Mouse (Mus musculus) heart, adult 2 months (tissue): ENCODE measurements around the gene Rap1gap2.

Source experiments
- CTCF ChIP-seq: fragments of 200-600 bp; IDR thresholded peaks from 2 replicates; pipeline ENCODE4 v1.8.1; 2022; ENCODE audit warnings: antibody characterized with exemption, mild to moderate bottlenecking, moderate library complexity
- EP300 ChIP-seq: fragments of 200-500 bp; IDR thresholded peaks from 2 replicates; pipeline ENCODE4 v1.6.1; 2011; ENCODE audit warnings: low read depth, low read length, control low read depth; ENCODE audit not compliant: insufficient read depth
- POLR2A ChIP-seq: fragments of 200-500 bp; IDR thresholded peaks from 2 replicates; pipeline ENCODE4 v1.6.1; 2011; ENCODE audit warnings: mild to moderate bottlenecking, low read depth, low read length, control low read depth; ENCODE audit not compliant: insufficient read depth

- TF ChIP-seq CTCF (no peak), EP300 (no peak), POLR2A (no peak)
These were observed 151.1 kb downstream of the Rap1gap2 start for GRCm38 (mm10) chr11:74459651-74460050.
